Mouse (Mus musculus) right cerebral cortex, postnatal 25 days (tissue): ENCODE measurements at regions not wholly inside any gene's neighbourhood (a gene's known extent, or its start where the extent isn't known, plus 50 kb on each side); places are given as distances from the start of the nearest gene placed in this dataset.
A peak's percentile ranks its signal among the peaks of the same experiment; 100 is the strongest.

ENCODE experiments used
- DNase-seq: peaks from one replicate; pipeline ENCODE4 v3.0.0; 2022

GRCm38 (mm10) chr3:49096118-49096517 lies 661.0 kb downstream of the Pcdh18 start:
- DNase-seq, result no peak

- peak; percentile 58 for DNase-seq
Measured at GRCm38 (mm10) chr3:49093818-49094680, 663.1 kb downstream of the Pcdh18 start.

GRCm38 (mm10) chr3:49068801-49069200 lies 688.3 kb downstream of the Pcdh18 start:
- DNase-seq, result no peak

- no peak for DNase-seq
Measured at GRCm38 (mm10) chr3:49062081-49062480, 695.0 kb downstream of the Pcdh18 start.

GRCm38 (mm10) chr3:49032981-49033380 lies 724.1 kb downstream of the Pcdh18 start:
- DNase-seq, result no peak

- DNase-seq, result no peak
Measured at GRCm38 (mm10) chr3:49009211-49009967, 747.7 kb downstream of the Pcdh18 start.
